Mouse (Mus musculus) fat pad, adult 2 months (tissue): ENCODE data around the gene Asgr1.

ENCODE experiments used
- DNase-seq: peaks from one replicate; pipeline ENCODE4 v3.0.0-alpha.2; 2011; ENCODE audit warnings: low read depth, low spot score; ENCODE audit errors: extremely low read depth

Asgr1 gene

DNA sequence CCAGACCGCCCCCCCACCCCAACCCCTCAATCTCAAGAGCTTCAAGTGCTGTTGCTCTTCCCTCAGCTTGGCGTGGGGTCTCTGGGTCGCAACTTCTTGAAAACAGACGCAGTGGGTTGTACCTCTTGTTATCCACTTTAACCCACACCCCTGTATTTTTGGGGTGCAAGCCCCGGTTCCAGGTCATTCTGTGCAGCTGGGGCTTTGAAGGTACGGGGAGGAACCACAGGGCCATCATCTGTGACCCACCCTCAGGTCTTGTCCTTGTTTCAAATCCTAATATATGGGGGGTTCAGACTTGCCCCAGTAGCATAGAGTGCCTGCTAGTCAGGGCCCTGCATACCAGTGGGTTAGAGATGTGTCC lies 29.8 kb upstream of the Asgr1 start:
- DNase-seq: no peak

- DNase-seq: no peak
These were observed 27.2 kb upstream of the Asgr1 start for GRCm38 (mm10) chr11:70026689-70027088.

GRCm38 (mm10) chr11:70027397-70027796 lies 26.5 kb upstream of the Asgr1 start:
- DNase-seq: no peak

- DNase-seq: no peak
These were observed 25.3 kb upstream of the Asgr1 start for GRCm38 (mm10) chr11:70028401-70029129.

DNA sequence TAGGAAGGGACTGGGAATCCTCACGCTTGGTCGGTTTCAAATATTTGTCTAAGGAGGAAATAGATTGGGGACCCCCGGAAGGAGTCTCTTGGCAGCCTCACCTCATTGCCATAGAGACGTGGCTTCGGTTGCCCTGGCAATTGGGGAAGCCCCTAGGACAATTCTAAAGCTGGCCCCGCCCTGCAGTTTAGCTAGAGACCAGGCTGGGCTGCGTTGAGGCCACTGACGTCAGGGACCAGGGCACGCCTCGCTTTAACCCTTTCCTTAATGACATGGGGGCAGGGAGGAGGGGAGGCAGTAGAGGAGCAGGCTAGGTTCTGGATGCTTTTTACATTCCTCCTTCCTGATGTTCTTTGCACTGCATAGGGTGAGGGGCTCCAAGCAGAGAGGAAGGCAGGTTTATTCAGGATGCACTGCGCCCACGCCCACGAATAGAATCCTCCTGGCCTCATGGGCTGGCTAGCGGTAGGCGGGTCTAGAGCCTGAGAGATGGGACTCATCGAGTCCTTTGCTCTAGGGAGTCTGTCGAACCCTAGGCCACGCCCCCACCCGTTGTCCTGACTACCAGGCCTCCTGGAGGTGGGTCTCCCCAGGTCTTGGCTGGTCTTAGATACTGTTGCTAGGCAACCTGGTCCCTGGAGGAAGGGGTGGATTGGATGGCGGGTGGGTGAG lies 24.6 kb upstream of the Asgr1 start:
- no peak for DNase-seq

DNA sequence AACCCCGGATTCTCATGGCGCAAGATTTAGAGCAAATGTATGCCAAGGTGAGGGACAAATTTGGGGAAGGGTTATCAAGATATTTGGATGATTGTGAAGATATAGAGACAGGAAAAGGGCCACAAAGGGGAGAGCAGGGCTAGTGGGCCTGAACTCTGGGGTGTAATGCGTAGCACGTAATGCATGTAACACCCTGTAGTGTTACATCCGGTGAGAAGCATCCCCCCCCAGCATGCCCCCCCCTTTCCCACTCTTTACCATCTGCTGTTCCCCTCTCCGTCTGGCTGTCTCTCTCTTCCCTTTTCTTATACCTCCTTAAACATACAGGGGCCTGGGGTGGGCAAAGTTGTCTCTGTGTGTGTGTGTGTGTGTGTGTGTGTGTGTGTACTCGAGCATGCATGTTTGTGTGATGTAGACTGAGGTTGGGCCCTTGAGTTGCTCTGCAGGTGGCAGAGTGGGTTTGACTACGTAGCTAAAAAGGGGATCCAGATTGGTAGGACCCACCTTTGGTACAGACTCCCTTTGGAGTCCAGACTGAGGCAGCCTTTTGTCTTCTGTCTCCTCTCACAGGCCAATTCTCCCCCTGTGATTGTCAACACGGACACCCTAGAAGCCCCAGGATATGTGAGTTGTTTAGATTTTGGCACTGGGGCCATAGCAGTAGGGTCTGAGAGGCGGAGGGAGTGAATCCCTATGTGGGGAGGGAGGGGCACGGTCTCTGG lies 23.9 kb upstream of the Asgr1 start:
- DNase-seq: no peak

DNA sequence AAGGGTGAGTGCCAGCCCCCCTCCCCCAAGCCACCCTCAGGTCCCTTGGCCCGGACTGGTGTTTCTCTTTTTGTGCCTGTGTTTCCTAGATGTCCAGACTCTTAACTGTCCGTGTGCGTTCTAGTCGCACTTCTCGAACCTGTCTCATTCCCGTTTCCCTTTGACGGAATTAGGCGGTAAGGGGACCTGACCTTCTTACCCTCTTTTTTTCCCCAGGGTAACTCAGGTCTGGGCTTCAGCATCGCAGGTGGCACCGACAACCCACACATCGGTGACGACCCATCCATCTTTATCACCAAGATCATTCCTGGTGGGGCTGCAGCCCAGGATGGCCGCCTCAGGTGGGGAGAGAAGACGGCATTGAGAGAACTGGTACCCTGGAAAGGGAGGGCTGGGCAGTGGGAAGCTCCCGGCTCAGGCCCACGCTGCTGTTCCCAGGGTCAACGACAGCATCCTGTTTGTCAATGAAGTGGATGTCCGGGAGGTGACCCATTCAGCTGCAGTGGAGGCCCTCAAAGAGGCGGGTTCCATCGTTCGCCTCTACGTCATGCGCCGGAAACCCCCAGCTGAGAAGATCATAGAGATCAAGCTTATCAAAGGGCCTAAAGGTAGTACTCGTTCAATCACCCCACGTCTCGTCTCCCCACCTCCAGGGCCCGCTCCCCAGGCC lies 23.1 kb upstream of the Asgr1 start:
- DNase-seq: no peak

DNA sequence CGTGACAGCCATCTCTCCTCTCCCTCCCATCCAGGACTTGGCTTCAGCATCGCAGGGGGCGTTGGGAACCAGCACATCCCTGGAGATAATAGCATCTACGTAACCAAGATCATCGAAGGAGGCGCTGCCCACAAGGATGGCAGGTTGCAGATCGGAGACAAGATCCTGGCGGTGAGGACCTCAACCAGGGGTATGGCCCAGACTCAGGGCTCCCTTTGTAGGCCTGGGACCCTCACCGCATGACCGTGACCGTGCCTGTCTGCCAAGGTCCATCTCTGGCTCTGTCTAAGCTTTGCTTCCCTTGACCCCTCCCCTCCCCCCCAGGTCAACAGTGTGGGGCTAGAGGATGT lies 22.6 kb upstream of the Asgr1 start:
- DNase-seq: no peak

- no peak for DNase-seq
These were observed 15.7 kb upstream of the Asgr1 start for GRCm38 (mm10) chr11:70038174-70038573.

DNA sequence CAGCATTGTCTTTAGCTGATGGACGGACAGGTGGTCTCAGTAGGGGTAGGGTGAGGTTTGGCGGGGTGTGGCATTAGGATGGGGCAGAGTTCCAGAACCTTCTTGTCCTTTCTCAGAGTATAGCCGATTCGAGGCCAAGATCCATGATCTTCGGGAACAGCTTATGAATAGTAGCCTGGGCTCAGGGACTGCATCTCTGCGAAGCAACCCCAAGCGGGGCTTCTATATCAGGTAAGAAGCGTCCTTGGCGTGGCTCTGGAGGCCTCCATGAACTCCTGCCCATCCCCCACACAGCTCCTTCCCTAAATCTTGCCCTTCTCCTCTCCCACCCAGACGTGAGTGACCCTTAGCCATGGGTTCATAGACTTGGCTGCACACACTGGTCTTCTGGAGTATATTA lies 14.3 kb upstream of the Asgr1 start:
- no peak for DNase-seq

GRCm38 (mm10) chr11:70040184-70040583 lies 13.7 kb upstream of the Asgr1 start:
- no peak for DNase-seq

DNA sequence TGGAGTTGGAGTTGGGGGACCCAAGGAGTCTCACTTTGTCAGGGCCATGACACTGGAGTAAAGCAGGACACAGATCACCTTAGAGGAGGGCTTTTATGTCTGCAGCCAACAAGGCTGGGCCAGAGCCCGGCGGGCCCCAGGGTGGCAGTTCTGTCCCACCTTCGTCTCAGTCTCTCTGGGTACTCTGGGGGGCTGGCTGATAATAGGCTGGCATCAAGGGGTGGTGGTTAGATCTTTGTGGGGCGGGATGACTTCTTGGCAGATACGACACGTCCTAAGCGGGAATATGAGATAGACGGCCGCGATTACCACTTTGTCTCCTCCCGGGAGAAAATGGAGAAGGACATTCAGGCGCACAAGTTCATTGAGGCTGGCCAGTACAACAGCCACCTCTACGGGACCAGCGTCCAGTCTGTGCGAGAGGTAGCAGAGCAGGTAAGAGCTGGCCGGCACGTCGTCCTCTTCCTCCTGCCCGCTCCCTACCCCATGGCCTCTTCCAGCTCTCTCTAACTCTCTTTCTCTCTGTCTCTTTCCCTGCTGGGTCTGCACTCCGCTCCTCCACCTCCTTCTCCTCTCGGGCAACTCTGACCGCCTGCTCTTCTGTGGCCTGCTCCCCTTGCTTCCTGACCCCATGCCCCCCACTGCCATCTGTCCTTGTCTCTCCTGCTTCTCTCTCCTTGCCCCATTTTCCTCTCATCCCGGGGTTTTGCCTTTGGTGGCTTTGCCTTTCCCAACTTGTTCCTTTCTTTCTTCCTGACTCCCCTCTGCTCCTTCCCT lies 11.4 kb upstream of the Asgr1 start:
- no peak for DNase-seq

DNA sequence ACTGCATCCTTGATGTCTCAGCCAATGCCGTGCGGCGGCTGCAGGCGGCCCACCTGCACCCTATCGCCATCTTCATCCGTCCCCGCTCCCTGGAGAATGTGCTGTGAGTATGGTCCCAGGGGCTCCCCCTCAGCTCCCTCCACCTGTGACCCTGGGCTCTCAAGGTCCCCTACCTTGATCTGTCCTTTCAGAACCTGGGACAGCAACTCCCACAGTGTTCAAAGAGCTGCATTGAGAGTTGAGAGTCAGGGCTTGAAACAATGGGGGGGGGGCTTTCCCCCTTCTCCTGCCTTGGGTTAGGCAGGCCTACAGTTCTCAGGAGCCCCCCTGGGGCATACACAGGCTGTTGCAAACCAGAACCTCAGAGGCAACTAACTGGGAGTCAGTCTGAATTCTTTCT lies 10.2 kb upstream of the Asgr1 start:
- no peak for DNase-seq

- DNase-seq: no peak
These were observed 8.4 kb upstream of the Asgr1 start for GRCm38 (mm10) chr11:70045435-70045834.

- DNase-seq: no peak
These were observed 4.5 kb upstream of the Asgr1 start for GRCm38 (mm10) chr11:70049366-70049765.

DNA sequence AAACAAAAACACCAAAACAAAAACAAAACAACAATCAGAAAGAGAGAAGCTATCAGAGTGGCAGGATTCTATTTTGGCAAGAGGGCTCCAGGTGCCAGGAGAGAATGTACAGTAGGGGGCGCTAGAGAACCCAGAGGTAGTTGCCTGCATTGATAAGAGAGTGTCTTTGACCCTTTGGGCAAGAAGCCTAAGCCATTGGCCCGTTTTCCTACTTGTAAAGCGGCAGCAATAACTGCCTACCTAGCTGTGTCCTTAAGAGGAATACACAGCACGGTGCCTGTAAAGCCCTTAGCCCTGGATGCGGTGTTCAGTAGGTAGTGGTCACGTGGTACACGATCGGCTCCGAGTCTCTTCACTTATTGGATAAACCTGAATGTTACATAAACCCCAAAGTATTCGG lies 4.1 kb upstream of the Asgr1 start:
- DNase-seq: no peak

DNA sequence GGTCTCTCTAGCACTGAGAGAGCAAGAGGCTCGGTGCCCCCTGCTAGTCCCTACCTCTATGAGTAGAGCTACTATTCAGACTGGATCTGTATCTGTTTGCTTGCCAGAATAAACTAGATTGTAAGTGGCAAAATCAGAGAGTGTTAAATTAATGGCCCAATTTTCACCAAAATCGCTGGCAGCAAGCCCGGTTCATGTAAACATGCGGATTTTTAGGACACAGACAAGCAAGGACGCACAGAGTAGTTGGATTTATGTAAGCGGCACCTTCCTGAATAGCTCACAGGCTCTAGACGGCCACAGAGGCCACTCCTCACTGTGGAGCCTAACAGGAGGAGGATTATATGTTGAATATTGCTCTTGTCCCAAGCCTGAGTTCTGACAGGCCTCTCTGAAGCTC lies 729 bp upstream of the Asgr1 start:
- no peak for DNase-seq

- no peak for DNase-seq
These were observed 1.8 kb downstream of the Asgr1 start for GRCm38 (mm10) chr11:70055618-70056214.

GRCm38 (mm10) chr11:70057805-70058204 lies 3.9 kb downstream of the Asgr1 start:
- no peak for DNase-seq

DNA sequence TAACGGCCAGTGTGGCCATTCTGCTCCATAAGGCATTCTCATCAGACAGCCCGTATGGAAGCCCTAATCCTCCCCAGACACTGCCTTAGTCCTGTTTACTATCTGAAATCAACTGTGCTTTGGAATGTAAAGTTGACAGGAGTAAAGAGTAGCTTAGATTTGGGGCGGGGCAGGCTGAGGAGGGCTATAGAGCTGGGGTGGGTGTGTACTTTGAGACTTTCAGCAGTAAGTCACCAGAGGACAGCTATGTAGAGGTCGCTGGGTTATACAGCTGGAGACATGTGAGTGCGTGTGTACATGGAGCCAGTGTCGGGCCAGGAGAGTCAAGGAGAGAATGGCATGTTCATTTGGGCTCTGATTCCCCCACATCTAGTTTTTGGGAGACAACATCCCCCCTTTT lies 6.0 kb downstream of the Asgr1 start:
- no peak for DNase-seq

DNA sequence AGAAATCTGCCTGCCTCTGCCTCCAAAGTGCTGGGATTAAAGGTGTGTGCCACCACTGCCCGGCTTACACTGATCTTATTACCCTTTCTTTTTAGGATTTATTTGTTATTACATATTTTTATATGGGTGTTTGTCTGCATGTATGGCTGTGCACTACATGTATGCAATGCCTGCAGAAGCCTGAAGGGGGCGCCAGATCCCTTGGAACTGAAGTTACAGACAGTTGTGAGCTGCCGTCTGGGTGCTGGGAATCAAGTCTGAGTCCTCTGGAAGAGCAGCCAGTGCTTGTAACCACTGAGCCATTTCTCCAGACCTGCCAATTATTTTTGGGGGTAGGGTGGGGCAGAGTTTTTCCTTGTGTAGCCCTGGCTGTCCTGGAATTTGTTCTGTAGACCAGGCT lies 9.2 kb downstream of the Asgr1 start:
- no peak for DNase-seq
